Mouse (Mus musculus) hematopoietic stem cell, adult 5-6 weeks (primary cell): ENCODE measurements around the gene Cmtm7. TPM values are rescaled to one million over a fixed set of nuclear protein-coding genes. Genes with fewer than 3 reads are reported as not detected.

ENCODE experiments used
- total RNA-seq: library from RNA; stranded (forward); fragments of 172-1452, 232-1000 nt; gene quantifications from 2 replicates; pipeline ENCODE4 v1.2.3, GENCODE M21; 2017

The Cmtm7 gene
- total RNA-seq, 1 experiment from 2014 or later = 461 TPM

Other genes with a start within 250 kb of the Cmtm7 start
- not detected in 2 replicates for gene Trim71, start 217.5 kb downstream of the Cmtm7 start, total RNA-seq
- gene Cnot10, start 141.7 kb downstream of the Cmtm7 start, total RNA-seq = 45.1 and 51.3 TPM in 2 replicates
- gene Dync1li1, start 93.1 kb downstream of the Cmtm7 start, total RNA-seq = 48.2 and 62.9 TPM in 2 replicates
- gene Cmtm6, start 50.7 kb downstream of the Cmtm7 start, total RNA-seq = 66.4 and 85.0 TPM in 2 replicates
- 7.2 and 9.0 TPM in 2 replicates for gene Cmtm8, start 62.3 kb upstream of the Cmtm7 start, total RNA-seq
- 17.0 and 21.8 TPM in 2 replicates for gene Gpd1l, start 152.1 kb upstream of the Cmtm7 start, total RNA-seq
- 0.69 TPM in 1 of 2 replicates, not detected in the other for gene Osbpl10, start 196.7 kb upstream of the Cmtm7 start, total RNA-seq
- gene Rps27rt, start 200.9 kb upstream of the Cmtm7 start, total RNA-seq = 151 and 344 TPM in 2 replicates